Mouse (Mus musculus) gastrocnemius, postnatal 25 days (tissue): Measurements from ENCODE around the gene Vmn1r123. TPM values are rescaled to one million over a fixed set of nuclear protein-coding genes. Genes with fewer than 3 reads are reported as not detected.
"Not testable (repeated sequence)": the region's sequence is repeated elsewhere in the genome, so short reads cannot be mapped to it uniquely, and the experiment has no call there.

Source experiments
- DNase-seq: peaks from one replicate; pipeline ENCODE4 v3.0.0; 2022
- long read RNA-seq, 2 experiments: library from polyadenylated mRNA; stranded (forward); transcript quantifications; one replicate each; pipeline ENCODE4 v2.0.0; 2021
- total RNA-seq, 2 experiments: library from RNA; stranded (reverse); gene quantifications; 1 replicate in 1 of 2; 2 replicates in 1 of 2; pipeline ENCODE4 v1.2.3; 2021

The Vmn1r123 gene
- total RNA-seq, result not detected
- long read RNA-seq, experiment 1, result 0 reads
- long read RNA-seq, experiment 2, result 0 reads

- DNase-seq, result not testable (repeated sequence)
These were observed at the start of gene Vmn1r123 for GRCm38 (mm10) chr7:21161885-21162284. TSS of gene Vmn1r123 (plus strand) at chr7:21162185.

DNA sequence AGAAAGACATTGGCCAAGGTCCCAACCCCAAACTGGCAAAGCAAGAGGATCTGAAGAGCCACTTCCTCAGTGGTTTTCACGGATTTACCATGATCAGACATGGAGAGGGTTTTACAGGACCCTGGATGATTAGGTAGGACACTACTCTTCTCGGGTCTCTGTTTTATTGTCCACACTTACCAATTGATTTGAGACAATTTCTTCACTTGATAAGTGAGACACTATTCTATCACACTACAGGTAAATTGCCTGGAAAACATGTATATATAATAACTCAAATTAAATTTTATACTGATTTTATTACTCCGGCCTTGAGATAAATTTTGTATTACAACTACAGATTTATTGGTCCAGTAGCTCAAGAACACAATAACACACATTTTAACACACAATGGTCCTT, 28.0 kb upstream of the Vmn1r123 start, which contains the start of gene Vmn1r122:
Gene Vmn1r122 (minus strand): TSS at position 101 of the 400 bp plus-strand sequence.
- not testable (repeated sequence) for DNase-seq

GRCm38 (mm10) chr7:21190323-21190722, 28.3 kb downstream of the Vmn1r123 start, which contains the start of gene Gm5157:
TSS of gene Gm5157 (minus strand) at chr7:21190423.
- not testable (repeated sequence) for DNase-seq

Other genes with a start within 250 kb of the Vmn1r123 start
- gene Vmn1r118, start 249.8 kb upstream of the Vmn1r123 start, total RNA-seq, result not detected
- not detected for gene Vmn1r119, start 149.7 kb upstream of the Vmn1r123 start, total RNA-seq
- gene Vmn1r120, start 108.4 kb upstream of the Vmn1r123 start, total RNA-seq, result not detected
- not detected for gene Vmn1r121, start 63.7 kb upstream of the Vmn1r123 start, total RNA-seq
- not detected for gene Vmn1r122, start 28.1 kb upstream of the Vmn1r123 start, total RNA-seq
- gene Gm5157, start 28.2 kb downstream of the Vmn1r123 start, total RNA-seq, result not detected
- not detected for gene Vmn1r124, start 98.4 kb downstream of the Vmn1r123 start, total RNA-seq
- gene Vmn1r125, start 110.0 kb downstream of the Vmn1r123 start, total RNA-seq, result not detected
- not detected for gene Vmn1r126, start 139.3 kb downstream of the Vmn1r123 start, total RNA-seq
- not detected for gene Vmn1r127, start 157.7 kb downstream of the Vmn1r123 start, total RNA-seq
- not detected for gene Vmn1r128, start 187.2 kb downstream of the Vmn1r123 start, total RNA-seq
- not detected for gene Vmn1r129, start 199.1 kb downstream of the Vmn1r123 start, total RNA-seq